Mouse (Mus musculus): Measurements from ENCODE around the gene Kcnj9. TPM values are rescaled to one million over a fixed set of nuclear protein-coding genes. Genes with fewer than 3 reads are reported as not detected.

Gene Kcnj9
- total RNA-seq, 2 experiments from 2014 or later = not detected

DNA sequence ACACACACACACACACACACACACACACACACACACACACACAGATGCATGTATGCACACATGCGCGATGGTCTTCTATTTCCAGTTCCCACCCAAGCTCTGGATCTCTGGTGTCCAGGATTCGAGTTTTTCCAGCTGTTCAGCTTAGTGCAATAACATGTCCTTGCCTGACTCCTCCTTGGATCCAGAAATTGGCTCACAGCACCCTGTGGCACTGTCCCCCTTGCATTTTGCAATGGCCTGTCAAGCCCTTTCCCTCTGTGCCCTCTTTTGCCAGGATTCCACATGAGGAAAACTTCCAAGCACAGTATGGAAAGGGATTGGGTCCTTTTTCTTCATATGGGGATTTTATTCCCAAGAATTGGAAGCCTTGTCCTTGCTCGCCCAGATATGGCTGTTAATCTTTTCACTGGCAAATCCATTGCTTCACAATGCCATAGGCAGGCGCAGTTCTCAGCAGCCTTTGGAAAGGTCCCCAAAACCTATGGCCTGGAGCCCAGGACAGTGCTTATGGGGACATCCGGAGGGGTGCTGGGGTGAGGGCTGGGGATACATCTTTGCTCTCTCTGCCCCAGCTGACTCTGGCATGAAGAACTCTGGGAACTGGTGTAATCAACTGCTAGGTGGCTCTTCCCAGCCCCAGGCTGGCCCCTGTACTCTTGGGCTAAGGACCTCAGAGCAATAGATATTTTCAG, 32.2 kb downstream of the Kcnj9 start:
- DNase-seq = peak; percentile 54 to 69
- intact Hi-C loops (cut with DNase I) = no loop called here

DNA sequence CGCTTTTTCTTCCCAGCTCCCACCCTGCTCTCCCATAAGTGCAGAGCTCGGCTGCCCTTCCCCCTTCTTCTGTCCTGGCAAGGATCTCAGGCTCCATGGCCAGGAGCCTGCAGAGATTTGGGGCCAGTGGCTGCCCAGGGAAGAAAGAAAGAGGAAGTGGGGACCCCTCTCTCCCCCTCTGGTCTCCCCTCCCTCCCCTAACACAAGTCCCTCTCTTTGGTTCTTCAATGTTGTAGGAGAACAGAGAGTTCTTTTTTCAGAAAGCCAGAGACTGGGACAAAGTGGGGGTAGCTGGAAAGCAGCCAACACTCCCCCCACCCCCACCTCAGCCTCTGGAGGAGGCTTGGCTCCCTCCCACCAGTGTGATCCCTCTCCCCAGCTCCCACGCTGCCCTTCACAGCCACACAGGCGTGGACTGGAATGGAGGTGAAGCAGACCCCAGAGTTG, 33.3 kb downstream of the Kcnj9 start:
- intact Hi-C loops (cut with DNase I) = no loop called here
- peak; percentile 39 to 56 for DNase-seq

DNA sequence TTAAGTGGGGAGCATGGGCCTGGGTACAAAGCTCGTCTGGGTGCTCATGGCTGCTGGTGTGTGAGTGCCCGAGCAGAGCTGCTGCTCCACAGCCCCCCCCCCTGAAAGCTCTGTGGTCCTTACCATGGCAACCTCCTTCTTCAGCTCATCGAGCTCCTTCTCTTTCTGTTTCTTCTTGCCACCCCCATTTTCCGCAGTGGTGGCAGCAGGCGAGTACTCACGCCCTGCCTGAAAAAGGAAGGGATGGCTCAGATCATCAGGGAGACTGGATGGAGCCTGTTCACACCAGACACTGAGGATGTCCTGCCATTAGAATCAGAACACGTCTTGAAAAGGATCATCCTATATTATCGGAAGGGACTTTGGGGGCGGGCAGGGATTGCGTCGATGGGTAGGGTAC, 35.7 kb downstream of the Kcnj9 start:
- intact Hi-C loops (cut with DNase I) = no loop called here

DNA sequence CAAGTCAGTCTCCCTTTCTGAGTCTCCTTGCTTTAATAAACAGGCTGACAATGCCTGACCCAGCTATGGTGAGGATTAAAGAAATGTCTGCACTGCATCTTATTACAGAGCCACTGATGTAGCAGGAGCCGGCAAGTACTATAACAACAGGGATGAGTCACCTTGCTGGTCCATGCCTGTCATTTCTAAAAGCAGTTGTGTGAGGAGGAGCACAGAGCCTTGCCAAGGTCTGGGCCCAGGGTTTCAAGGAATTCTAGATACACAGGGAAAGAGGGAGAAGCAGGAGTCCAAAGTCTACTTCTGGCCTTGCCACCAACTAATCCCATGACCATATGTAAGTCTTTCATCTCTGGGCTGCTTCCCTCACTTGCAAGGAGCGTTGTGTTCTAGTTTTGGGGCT, 36.2 kb downstream of the Kcnj9 start:
- intact Hi-C loops (cut with DNase I) = no loop called here
- no peak for DNase-seq

More for the DNA sequence above, 35.7 kb downstream of the Kcnj9 start:
- DNase-seq = no peak

DNA sequence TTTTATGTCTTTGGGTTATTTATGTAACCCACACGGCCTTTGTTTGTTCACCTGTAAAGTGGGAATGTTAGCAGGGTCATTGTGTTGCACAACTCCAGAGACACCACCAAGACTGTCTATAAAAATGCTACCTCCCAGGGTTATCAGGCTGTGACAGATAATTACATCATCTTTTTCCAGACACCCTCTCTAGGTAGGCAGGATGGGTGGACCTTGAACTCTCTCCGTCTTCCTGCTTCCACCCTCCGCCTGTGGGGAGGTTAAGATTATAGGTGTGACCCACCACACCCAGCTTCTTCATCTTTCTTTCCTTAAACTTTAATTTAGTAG, 39.5 kb downstream of the Kcnj9 start:
- intact Hi-C loops (cut with DNase I) = no loop called here
- DNase-seq = no peak

GRCm38 (mm10) chr1:172288900-172289616, 40.1 kb downstream of the Kcnj9 start:
- intact Hi-C loops (cut with DNase I) = no loop called here
- DNase-seq = no peak

DNA sequence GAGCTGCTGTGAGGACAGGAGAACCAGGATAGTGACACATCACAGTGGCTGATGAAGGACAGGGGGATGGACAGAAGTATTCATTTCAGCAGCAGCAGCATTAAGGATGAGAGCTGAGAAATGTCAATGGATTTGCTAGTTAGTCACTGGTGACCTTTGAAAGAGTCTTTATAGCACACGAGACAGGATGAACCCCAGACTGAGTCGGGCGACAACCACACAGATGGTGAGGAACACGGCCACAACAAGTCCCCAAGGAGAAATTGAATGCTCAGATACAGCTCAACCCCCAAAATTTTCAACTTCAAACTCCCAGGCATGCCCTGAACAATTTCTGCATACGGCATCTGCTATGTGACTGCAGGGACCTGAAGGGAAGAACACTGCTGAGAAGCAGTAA, 42.4 kb downstream of the Kcnj9 start:
- intact Hi-C loops (cut with DNase I) = no loop called here
- DNase-seq = no peak

DNA sequence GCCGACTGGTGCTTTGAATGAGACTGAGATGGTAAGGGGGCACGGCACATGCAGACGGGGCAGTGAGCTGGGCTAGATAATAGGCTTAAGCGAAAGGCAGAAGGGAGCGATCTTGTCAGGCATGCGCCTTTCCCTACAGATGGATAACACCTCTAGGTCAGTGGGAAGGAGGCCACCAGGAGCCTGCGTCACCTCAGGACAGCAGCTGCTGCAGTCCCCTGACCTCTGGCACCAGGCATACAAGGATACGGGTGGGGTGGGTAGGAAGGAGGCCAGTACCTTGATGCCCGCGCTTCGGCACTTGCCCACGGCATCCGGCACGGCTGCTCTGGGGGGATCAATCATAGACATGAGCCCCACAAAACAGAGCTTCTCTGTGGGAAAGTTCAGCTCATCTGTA, 44.9 kb downstream of the Kcnj9 start:
- intact Hi-C loops (cut with DNase I) = no loop called here
- no peak for DNase-seq

GRCm38 (mm10) chr1:172283073-172283472, 46.0 kb downstream of the Kcnj9 start:
- intact Hi-C loops (cut with DNase I) = no loop called here
- DNase-seq = no peak

DNA sequence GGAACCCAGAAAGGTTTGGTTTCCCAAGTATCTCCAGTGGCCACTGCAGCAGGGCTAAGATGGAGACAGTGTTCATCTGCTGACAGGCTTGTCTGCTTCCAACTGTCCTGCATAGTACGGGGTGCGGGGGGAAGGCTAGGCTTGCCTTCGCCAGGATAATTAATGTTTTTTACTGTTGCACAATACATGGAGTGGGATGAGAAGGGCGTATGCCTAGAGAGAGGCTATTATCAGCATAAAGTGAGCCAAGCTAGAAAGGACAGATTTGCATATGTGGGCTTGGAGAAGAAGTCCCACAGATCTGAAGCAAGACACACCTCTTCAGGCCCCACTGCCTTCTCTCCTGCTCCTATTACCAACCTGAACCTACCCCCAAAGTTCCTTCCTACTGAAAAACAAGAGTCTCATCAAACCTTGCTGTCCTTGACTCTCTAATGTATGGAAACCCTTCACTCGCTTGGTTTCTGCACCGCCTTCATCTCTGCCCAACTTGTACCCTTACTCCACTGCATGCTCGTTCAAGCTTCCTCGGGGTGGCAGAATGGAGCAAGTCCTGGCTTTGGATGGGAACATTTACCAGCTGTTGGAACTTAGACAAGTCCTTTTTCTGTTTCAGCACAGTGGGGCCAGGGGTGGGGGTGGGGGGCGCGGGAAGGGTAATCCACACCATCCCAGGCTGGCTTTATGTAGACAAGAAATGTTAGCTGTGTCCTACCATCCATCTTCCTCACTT, 47.4 kb downstream of the Kcnj9 start:
- no peak for DNase-seq
- intact Hi-C loops (cut with DNase I) = no loop called here

- intact Hi-C loops (cut with DNase I) = no loop called here
- no peak for DNase-seq
Measured at GRCm38 (mm10) chr1:172279768-172280509, 49.2 kb downstream of the Kcnj9 start.

DNA sequence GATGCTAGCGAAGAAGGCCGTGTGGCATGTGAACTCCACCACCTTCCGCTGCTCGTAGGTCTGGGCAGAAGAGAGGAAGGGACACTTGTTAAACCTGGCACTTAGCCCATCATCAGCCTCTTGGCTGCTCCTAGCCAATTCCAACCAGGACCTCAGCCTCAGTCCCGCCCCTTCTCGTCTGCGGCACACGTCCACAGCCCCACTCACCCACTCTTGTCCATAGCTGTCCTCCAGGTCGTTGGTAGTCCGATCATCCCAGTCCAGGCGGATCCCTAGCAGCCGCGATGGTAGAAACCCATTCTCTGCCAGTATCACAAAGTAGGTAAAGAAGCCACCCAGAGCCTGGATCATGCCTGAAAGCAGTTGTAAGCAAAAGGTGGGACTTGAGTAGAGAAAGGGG, 50.8 kb downstream of the Kcnj9 start:
- intact Hi-C loops (cut with DNase I) = no loop called here
- DNase-seq = no peak

- DNase-seq = no peak
- intact Hi-C loops (cut with DNase I) = no loop called here
Measured at GRCm38 (mm10) chr1:172277172-172277571, 51.9 kb downstream of the Kcnj9 start.

DNA sequence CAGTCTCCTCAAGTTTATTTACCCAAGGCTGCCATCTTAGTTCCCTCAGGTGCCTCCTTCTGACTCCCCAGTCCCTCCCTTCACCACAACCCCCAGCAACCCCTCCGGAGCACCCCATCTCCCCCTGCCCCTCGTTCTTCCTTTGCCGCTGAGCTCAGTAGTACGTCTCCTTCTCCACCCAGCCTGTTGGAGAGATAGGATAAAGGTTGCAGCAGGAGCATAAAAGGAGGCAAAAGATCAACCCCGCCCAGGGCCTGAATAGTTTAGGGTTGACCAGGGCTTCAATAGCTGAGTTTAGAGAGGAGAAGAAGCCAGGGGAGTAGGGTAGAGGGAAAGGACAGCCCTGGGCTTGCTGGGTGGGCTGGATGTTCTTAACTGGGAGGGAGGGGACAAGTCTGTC, 54.6 kb downstream of the Kcnj9 start:
- DNase-seq = no peak
- intact Hi-C loops (cut with DNase I) = no loop called here

DNA sequence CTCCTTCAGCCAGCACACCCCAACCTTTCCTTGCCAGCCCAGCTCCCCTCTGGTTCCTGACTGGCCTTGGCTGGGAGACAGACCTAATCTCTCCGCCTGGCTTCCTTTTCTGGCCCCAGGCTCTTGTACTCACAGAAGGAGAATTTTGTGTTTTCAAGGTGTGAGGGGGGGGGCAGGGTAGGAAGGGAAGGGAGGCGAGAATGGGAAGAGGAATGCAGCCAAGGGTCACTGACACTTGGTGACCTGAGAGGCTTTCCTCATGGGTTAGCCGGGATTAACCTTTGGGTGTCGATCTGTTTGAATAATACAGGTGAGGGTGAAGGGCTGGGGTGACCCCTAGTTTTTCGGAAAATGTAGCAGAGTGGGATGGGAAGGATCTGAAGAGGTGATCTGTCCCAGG, 55.0 kb downstream of the Kcnj9 start:
- intact Hi-C loops (cut with DNase I) = no loop called here
- no peak for DNase-seq

DNA sequence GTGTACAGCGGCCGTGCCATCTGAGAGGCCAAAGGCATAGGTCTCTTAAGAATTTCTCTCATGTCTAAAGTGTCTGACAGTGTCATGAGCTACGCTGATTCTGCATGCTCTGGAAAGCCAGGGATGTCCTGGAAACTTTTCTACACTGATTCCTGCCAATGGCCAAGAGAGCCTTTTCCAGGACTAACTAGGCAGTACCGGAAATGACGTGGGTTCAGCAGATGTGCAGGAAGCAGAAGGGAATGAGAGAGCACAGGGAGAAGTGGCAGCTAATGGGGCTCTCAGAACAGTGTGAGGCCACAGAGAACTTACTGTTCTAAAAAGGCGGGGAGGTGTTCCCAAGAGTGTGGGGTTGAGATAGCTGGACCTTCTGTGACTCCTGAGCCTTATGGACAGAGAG, 55.7 kb downstream of the Kcnj9 start:
- DNase-seq = no peak
- intact Hi-C loops (cut with DNase I) = no loop called here

DNA sequence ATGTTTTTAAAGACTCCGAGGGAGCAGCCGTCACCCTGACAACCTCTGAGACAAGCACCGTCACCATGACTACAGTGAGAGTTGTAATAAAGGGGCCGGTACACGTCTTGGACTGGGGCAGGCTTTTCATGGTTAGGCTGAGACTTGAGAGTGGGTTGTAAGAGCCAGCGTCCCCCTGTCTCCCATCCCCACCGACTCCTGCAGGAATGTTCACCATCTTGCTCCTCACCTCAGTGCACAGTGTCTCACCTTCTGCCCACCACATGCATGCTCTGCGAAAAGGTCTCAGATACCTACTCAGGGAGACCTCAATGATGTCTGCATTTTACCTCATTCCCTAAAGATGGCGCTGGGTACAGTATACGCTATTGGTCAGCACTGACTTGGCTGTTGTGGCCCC, 57.4 kb downstream of the Kcnj9 start:
- intact Hi-C loops (cut with DNase I) = no loop called here
- no peak for DNase-seq

GRCm38 (mm10) chr1:172271208-172271607, 57.9 kb downstream of the Kcnj9 start:
- no peak for DNase-seq
- intact Hi-C loops (cut with DNase I) = no loop called here

Data from heart, postnatal 36 days (tissue).